Mouse (Mus musculus): ENCODE measurements around the gene 1810062G17Rik. TPM values are rescaled to one million over a fixed set of nuclear protein-coding genes. Genes with fewer than 3 reads are reported as not detected.

Gene 1810062G17Rik
- total RNA-seq (2023) = 1 to 10 TPM in 1 of 2 experiments, not detected in 1; 1.1 TPM

GRCm38 (mm10) chr3:36475532-36476087 is at the start of gene 1810062G17Rik, which contains the start of gene Anxa5:
Gene 1810062G17Rik (plus strand): TSS chr3:36475937.
Gene Anxa5 (minus strand): TSS chr3:36475894.

GRCm38 (mm10) chr3:36521073-36522060 is 45.6 kb downstream of the 1810062G17Rik start, which contains the start of gene Gm11549:
Gene Gm11549 (minus strand): TSS chr3:36521813.

Other genes starting within 250 kb of the 1810062G17Rik start
- gene Anxa5, start within 50 bp of the 1810062G17Rik start, total RNA-seq (2023) = 10 to 100 TPM; 20.9 to 26.5 TPM
- not detected for gene Gm11549, start 45.9 kb downstream of the 1810062G17Rik start, total RNA-seq (2023)
- 10 to 100 TPM; 33.6 to 45.1 TPM for gene Exosc9, start 76.7 kb downstream of the 1810062G17Rik start, total RNA-seq (2023)
- gene Ccna2, start 96.2 kb downstream of the 1810062G17Rik start, total RNA-seq (2023) = 1 to 10 TPM; 1.4 to 3.5 TPM
- 1 to 10 TPM in 1 of 2 experiments, under 1 TPM in 1; 0.98 to 1.1 TPM for gene Bbs7, start 137.5 kb downstream of the 1810062G17Rik start, total RNA-seq (2023)
- gene Trpc3, start 214.2 kb downstream of the 1810062G17Rik start, total RNA-seq (2023) = not detected